Mouse (Mus musculus) heart, embryonic 15.5 days (tissue): ENCODE data around the gene Rpl10. TPM values are rescaled to one million over a fixed set of nuclear protein-coding genes. Genes with fewer than 3 reads are reported as not detected.

Experiments
- ATAC-seq: fragments of 200-750 bp; cut with Nextera tagmentation; replicated peaks from 2 replicates; pipeline ENCODE4 v1.8.0; 2017; ENCODE audit warnings: low read depth, moderate TSS enrichment; ENCODE audit not compliant: insufficient number of reproducible peaks, insufficient read depth, low FRiP score
- H3K27ac ChIP-seq: fragments of 300-500 bp; sonication (generic); 2 replicates; pipeline ENCODE4 v1.5.1; 2015; ENCODE audit warnings: mild to moderate bottlenecking, inconsistent platforms
- H3K27me3 ChIP-seq: fragments of 300-500 bp; sonication (generic); 2 replicates; pipeline ENCODE4 v1.6.1; 2015; ENCODE audit warnings: inconsistent platforms
- H3K36me3 ChIP-seq: fragments of 300-500 bp; sonication (generic); 2 replicates; pipeline ENCODE4 v1.6.1; 2015; ENCODE audit warnings: mild to moderate bottlenecking, inconsistent platforms
- H3K4me1 ChIP-seq: fragments of 300-500 bp; sonication (generic); replicated peaks from 2 replicates; pipeline ENCODE4 v1.6.1; 2015; ENCODE audit warnings: inconsistent platforms
- H3K4me2 ChIP-seq: fragments of 300-500 bp; sonication (generic); 2 replicates; pipeline ENCODE4 v1.6.1; 2015; ENCODE audit warnings: inconsistent platforms, mild to moderate bottlenecking, moderate library complexity
- H3K4me3 ChIP-seq: fragments of 300-500 bp; sonication (generic); 2 replicates; pipeline ENCODE4 v1.5.1; 2015; ENCODE audit warnings: mild to moderate bottlenecking, inconsistent platforms
- H3K9ac ChIP-seq: fragments of 300-500 bp; sonication (generic); 2 replicates; pipeline ENCODE4 v1.6.1; 2015; ENCODE audit warnings: mild to moderate bottlenecking, inconsistent platforms
- H3K9me3 ChIP-seq: fragments of 300-500 bp; sonication (generic); replicated peaks from 2 replicates; pipeline ENCODE4 v1.6.1; 2016; ENCODE audit warnings: inconsistent platforms
- WGBS: fragments of 180-500 bp; shearing (Covaris S2); methylation state at CpG from one replicate; pipeline ENCODE4 v1.1.7; 2015; ENCODE audit warnings: mixed read lengths; 5-methylcytosine and 5-hydroxymethylcytosine counted together
- polyA plus RNA-seq: library from polyadenylated mRNA; unstranded; fragments of >200 nt; fragmentation: Nextera tagmentation; extraction: Ambion mirVana; gene quantifications from 2 replicates; pipeline ENCODE4 v1.2.1, GENCODE M21; 2015

Gene Rpl10
- polyA plus RNA-seq, 1 experiment from 2014 or later = 413 TPM

DNA sequence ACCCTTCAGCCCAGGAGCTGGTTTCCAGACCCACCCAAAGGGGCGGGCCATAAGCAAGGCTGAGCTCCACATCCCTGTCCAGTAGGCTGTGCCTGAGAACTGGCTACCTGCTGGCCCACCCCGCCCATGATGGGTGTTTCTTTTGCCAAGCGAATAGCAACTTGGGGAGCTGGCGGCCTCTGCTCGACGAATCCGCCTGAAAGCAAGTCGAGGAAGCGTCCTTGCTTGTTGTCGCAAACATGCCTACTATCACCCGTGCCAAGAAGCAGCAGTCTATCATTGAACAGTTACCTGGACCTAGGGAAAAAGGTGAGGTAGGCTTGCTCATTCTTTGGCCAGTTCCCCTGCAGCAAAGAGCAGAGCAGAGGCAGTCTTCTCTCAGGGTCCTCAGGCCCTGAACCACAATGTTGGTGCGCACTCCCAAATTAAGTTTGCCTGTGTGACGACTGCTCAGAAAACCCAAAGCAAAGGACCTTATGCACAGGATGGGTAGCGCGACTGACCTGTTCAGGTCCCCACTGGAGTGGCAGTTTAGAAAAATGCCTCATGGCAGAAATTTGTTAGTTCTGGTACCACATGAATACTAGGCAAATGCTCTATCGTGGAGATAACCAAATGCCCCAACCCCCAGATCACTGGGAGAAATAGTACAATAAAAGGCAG is 11.3 kb downstream of the Rpl10 start, which contains the start of the genes Taz and Dnase1l1:
Gene Taz, plus strand, starts transcription at position 181 of the 663 bp plus-strand sequence.
Gene Dnase1l1, minus strand, starts transcription at position 606 of the 663 bp plus-strand sequence.
- H3K4me3 ChIP-seq = peak within 1 kb of the TSS; percentile 64
- H3K9me3 ChIP-seq = no peaks in the 10 kb centered on the region
- 12% methylated on average over 16 of the region's 16 CpGs for WGBS
- H3K27ac ChIP-seq = peak within 1 kb of the TSS; percentile 92
- peaks cover 8% of the 10 kb centered on the region for H3K4me1 ChIP-seq
- H3K4me2 ChIP-seq = peak within 1 kb of the TSS; percentile 78
- ATAC-seq = peak; percentile 90
- H3K9ac ChIP-seq = peak within 1 kb of the TSS; percentile 67
- no peaks in the 10 kb centered on the region for H3K36me3 ChIP-seq
- no peaks in the 10 kb centered on the region for H3K27me3 ChIP-seq

- Histone ChIP-seq H3K27me3 (no peaks in the 10 kb centered on the region), H3K4me1 (peaks cover 8% of the 10 kb centered on the region), H3K36me3 (no peaks in the 10 kb centered on the region), H3K4me2 (peak overlapping the region; percentile 78), H3K9ac (peak overlapping the region; percentile 67), H3K9me3 (no peaks in the 10 kb centered on the region), H3K27ac (peak overlapping the region; percentile 92), H3K4me3 (peak overlapping the region; percentile 64)
- 19% methylated on average over 39 of the region's 39 CpGs for WGBS
- peak; percentile 50 for ATAC-seq
These were observed 11.9 kb downstream of the Rpl10 start for GRCm38 (mm10) chrX:74282395-74283091.

DNA sequence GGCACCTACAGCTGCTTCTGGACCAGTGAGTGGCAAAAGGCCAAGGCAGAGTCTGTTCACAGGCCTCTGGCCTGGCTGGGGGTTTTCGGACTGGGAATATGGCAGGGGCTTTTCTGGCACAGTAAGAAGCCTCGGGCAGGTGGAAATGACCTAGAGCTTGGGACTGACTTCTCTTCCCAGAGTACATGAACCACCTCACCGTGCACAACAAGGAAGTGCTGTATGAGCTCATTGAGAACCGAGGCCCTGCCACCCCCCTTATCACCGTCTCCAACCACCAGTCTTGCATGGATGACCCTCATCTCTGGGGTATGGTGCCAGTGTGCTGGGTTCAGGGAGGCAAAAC is 12.5 kb downstream of the Rpl10 start:
- Histone ChIP-seq H3K27ac (peak overlapping the region; percentile 92), H3K36me3 (no peaks in the 10 kb centered on the region), H3K9ac (peak overlapping the region; percentile 67), H3K4me1 (peaks cover 8% of the 10 kb centered on the region), H3K9me3 (no peaks in the 10 kb centered on the region), H3K27me3 (no peaks in the 10 kb centered on the region), H3K4me3 (peak overlapping the region; percentile 64), H3K4me2 (peak overlapping the region; percentile 78)
- no peak for ATAC-seq
- WGBS = 23% methylated on average over 5 of the region's 5 CpGs

GRCm38 (mm10) chrX:74293431-74293830 is 22.8 kb downstream of the Rpl10 start:
- H3K27me3 ChIP-seq = no peaks in the 10 kb centered on the region
- no peaks in the 10 kb centered on the region for H3K9me3 ChIP-seq
- H3K27ac ChIP-seq = no peak overlapping the region
- H3K4me2 ChIP-seq = no peak overlapping the region
- WGBS = 64% methylated on average over 4 of the region's 4 CpGs
- H3K4me1 ChIP-seq = no peaks in the 10 kb centered on the region
- no peaks in the 10 kb centered on the region for H3K36me3 ChIP-seq
- H3K9ac ChIP-seq = no peak overlapping the region
- H3K4me3 ChIP-seq = no peak overlapping the region
- no peak for ATAC-seq

DNA sequence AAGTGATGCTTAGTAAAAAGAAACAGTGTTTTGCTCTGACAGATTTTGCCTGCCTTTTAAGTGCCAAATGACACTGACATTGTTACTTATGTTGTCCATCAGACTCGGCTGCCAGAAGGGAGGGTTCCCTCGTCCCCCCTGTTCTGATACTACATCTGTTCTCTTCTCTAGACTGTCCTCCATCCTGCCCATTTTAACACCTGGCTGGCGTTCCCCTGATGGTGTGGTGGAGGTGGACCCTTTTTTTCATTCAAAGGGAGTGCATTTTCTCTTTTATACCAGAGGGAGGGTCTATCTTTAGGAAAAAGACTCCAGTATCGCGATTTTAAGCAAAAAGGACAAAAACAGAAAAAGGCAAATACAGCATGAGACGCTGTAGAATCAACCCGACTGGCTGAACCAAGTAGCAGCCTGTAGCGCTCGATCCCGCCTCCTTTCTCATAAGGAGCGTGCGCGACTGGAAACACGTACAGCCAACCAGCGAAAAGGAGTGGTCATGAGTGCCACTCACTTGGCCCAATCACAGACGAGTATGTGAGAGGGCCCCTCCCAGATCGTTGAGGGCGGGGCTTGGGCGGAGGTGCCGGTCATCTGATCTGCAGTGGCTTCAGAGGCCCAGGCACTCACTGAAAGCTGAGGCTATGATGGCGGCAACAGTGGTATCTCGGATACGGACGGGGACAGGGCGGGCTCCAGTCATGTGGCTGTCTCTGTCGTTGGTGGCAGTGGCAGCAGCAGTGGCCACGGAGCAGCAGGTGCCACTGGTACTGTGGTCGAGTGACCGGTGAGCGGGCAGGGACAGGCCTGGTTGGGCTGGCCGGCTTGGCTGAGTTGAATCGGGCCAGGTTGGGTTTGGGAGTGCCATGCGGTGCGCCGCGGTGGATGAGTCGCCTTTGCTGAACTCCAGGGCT is 26.2 kb downstream of the Rpl10 start, which contains the start of gene Atp6ap1:
Gene Atp6ap1, plus strand, starts transcription at position 560 of the 911 bp plus-strand sequence.
- H3K36me3 ChIP-seq = peaks cover 7% of the 10 kb centered on the region; the same call in 1 of the 2 replicates
- peak within 1 kb of the TSS; percentile 70 for H3K4me2 ChIP-seq
- H3K9ac ChIP-seq = peak within 1 kb of the TSS; percentile 77
- ATAC-seq = peak; percentile 98
- no peaks in the 10 kb centered on the region for H3K4me1 ChIP-seq
- peak within 1 kb of the TSS; percentile 70 for H3K4me3 ChIP-seq
- no peaks in the 10 kb centered on the region for H3K9me3 ChIP-seq
- peak within 1 kb of the TSS; percentile 71 for H3K27ac ChIP-seq
- 11% methylated on average over 37 of the region's 37 CpGs for WGBS
- no peaks in the 10 kb centered on the region for H3K27me3 ChIP-seq

GRCm38 (mm10) chrX:74298348-74298747 is 27.7 kb downstream of the Rpl10 start:
- Histone ChIP-seq H3K27ac (no peak overlapping the region), H3K36me3 (peaks cover 14% of the 10 kb centered on the region), H3K27me3 (no peaks in the 10 kb centered on the region), H3K4me3 (no peak overlapping the region), H3K4me2 (no peak overlapping the region), H3K9ac (no peak overlapping the region), H3K4me1 (no peaks in the 10 kb centered on the region), H3K9me3 (no peaks in the 10 kb centered on the region)
- 82% methylated on average over 1 of the region's 1 CpGs for WGBS
- ATAC-seq = no peak

DNA sequence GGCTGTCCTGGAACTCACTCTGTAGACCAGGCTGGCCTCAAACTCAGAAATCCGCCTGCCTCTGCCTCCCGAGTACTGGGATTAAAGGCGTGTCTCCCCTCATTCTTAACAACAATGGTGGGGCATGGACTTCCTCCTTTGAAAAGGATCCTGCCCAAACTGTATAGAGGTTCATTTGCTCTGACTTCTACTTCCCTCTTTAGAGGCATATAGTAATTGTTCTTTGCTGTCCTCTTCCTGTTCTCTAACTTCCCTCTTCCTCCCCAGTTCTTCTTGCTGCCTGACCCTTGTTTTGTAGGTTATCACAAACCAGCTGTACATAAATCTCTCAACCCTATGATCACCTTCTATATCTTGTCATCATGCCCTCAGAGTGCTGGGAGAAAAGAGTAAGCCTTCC is 29.1 kb downstream of the Rpl10 start:
- no peak for ATAC-seq
- Histone ChIP-seq H3K27ac (no peak overlapping the region), H3K36me3 (peaks cover 16% of the 10 kb centered on the region), H3K9ac (no peak overlapping the region), H3K4me1 (no peaks in the 10 kb centered on the region; the same call in 1 of the 2 replicates), H3K4me2 (no peak overlapping the region), H3K9me3 (no peaks in the 10 kb centered on the region), H3K27me3 (no peaks in the 10 kb centered on the region), H3K4me3 (no peak overlapping the region)
- 79% methylated on average over 3 of the region's 3 CpGs for WGBS

DNA sequence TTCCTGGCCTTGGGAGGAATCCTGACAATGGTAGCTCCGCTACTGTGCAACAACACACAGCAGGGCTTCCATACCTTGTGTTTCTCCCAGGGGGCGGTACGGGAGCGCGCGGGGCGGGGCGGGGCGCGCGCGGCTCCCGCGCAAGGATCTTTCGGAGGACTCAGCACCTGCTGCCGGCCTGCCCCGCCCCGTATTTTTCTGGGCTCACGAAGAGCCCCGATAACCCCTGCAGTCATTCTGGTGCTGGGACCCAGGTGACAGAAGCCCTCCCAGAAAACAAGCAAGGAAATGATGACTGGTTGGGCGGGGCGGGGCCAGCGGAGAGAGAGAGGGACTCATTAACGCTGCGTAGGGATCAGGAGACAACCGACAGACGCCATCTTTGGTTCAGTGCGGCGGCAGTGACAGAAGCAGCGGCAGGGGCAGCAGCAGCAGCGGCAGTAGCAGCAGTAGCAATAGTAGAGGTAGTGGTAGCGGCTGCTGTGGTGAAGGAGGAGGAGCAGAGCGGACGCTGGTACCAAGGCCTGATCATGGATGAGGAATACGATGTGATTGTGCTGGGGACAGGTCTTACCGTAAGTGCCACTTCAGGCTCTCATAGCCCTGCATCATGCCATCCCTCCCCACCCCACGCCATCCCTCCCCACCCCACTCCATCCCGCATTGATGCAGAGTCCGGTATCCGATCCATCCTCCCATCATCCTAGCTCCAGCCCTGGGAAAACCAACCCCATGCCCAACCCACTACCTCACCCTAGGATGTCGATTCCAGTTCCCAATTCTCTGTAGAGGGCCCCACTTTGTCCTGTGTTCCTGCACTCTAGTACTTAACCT is 34.5 kb downstream of the Rpl10 start, which contains the start of gene Gdi1:
Gene Gdi1, plus strand, starts transcription at position 132 of the 834 bp plus-strand sequence.
- Histone ChIP-seq H3K4me2 (peak within 1 kb of the TSS; percentile 67), H3K4me3 (peak within 1 kb of the TSS; percentile 65), H3K27me3 (no peaks in the 10 kb centered on the region), H3K27ac (peak within 1 kb of the TSS; percentile 92), H3K4me1 (peaks cover 7% of the 10 kb centered on the region), H3K9me3 (no peaks in the 10 kb centered on the region), H3K36me3 (peaks cover 36% of the 10 kb centered on the region), H3K9ac (peak within 1 kb of the TSS; percentile 68)
- peak; percentile 85 for ATAC-seq
- WGBS = 8% methylated on average over 41 of the region's 41 CpGs

DNA sequence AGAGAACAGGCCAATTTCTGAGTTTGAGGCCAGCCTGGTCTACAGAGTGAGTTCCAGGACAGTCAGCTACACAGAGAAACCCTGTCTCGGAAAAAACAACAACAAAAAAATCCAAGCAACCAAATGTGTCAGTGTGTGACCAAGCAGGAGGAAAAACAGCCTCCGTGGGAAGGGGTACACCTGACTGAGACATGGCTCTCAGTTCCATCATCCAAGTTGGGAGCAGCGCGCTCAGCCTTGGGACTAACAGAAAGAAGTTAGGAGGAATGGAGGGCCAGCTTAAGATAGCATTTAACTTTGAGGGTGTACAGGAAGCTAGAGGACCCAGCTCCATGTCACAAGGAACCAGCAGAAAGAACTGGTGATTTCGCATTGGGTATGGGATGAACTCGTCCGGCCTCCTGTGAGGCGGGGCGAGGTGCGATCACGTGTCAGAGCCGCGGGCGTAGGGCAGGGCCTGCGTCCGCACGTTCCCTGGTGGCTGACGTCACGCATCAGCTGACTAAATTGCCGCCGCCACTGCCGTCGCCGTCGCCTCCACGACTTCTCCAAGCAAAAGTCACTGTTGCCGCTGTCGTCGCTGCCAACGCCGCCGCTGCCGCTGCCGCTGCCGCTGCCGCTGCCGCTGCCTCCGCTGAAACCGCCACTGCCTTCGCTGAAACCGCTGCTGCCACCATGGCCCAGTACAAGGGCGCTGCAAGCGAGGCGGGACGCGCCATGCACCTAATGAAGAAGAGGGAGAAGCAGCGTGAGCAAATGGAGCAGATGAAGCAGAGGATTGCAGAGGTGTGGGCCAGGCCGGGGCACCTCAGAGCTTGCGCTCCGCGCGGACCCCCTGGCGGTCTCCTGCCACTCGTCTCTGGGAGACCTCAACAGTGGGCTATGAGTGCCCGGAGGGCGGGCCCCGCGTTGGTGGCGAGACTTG is 42.2 kb downstream of the Rpl10 start, which contains the start of gene Fam50a:
Gene Fam50a, plus strand, starts transcription at position 494 of the 925 bp plus-strand sequence.
- Histone ChIP-seq H3K27me3 (no peaks in the 10 kb centered on the region), H3K4me3 (peak within 1 kb of the TSS; percentile 72), H3K4me1 (peaks cover 5% of the 10 kb centered on the region), H3K9me3 (no peaks in the 10 kb centered on the region), H3K9ac (peak within 1 kb of the TSS; percentile 86), H3K4me2 (peak within 1 kb of the TSS; percentile 79), H3K36me3 (peaks cover 19% of the 10 kb centered on the region), H3K27ac (peak within 1 kb of the TSS; percentile 89)
- ATAC-seq = peak; percentile 93
- 13% methylated on average over 59 of the region's 59 CpGs for WGBS
